In genomic region chr2:165594907-165595675, GRCm38 (mm10) we compare ENCODE assay signal across 8 mouse cellular contexts. TPM values are rescaled to one million over a fixed set of nuclear protein-coding genes. Genes with fewer than 3 reads are reported as not detected.
DNase-seq lines count a peak whose midpoint lies in the region; ATAC-seq and TF ChIP-seq lines count a peak whose summit lies in the region.
"Had no signal": no experiment of that assay in that cellular context is flagged by ENCODE, and none has a peak within 500 bp of the region (broad histone marks: within the 10 kb centered on the region; RNA-seq: fewer than 3 reads in every experiment).

Gene Eya2 (plus strand): TSS chr2:165595032.

- under 1% methylated on average over 82 of the region's 83 CpGs for WGBS in lung, embryonic 14.5 days
- under 1% methylated on average over 68 of the region's 83 CpGs for WGBS in hindbrain, embryonic 13.5 days
- WGBS in midbrain, embryonic 15.5 days, result under 1% methylated on average over 68 of the region's 83 CpGs

- 0 out of 2 replicates have a peak, but pooled peaks cover 5% of the 10 kb centered on the region for H3K4me1 ChIP-seq in lung, embryonic 14.5 days (ENCODE audit: insufficient read depth)
- no peaks in the 10 kb centered on the region for H3K4me1 ChIP-seq in embryonic fibroblast, embryonic 13.5 days (ENCODE audit: control insufficient read depth, insufficient read depth, low read length)
- H3K4me1 ChIP-seq in hindbrain, embryonic 13.5 days (replicated peaks), result peaks cover 37% of the 10 kb centered on the region
- H3K4me1 ChIP-seq in midbrain, embryonic 15.5 days, result peaks cover 23% of the 10 kb centered on the region

- peak; percentile 32 for DNase-seq in lung, embryonic 14.5 days
- no peak for DNase-seq in lung, postnatal 36 days
- DNase-seq in Muller cell, postnatal 12 days (ENCODE audit: inconsistent ontology term), result no peak
- DNase-seq in ovary, adult 18-20 months (ENCODE audit: low spot score), result no peak

- H3K9me3 ChIP-seq in lung, embryonic 14.5 days (ENCODE audit: low read depth, low read length), result peaks cover 7% of the 10 kb centered on the region; the same call in 1 of the 2 replicates
- no peaks in the 10 kb centered on the region for H3K9me3 ChIP-seq in hindbrain, embryonic 13.5 days
- H3K9me3 ChIP-seq in midbrain, embryonic 15.5 days, result no peaks in the 10 kb centered on the region

- peaks cover 57% of the 10 kb centered on the region for H3K27me3 ChIP-seq in lung, embryonic 14.5 days (ENCODE audit: insufficient read depth, low read length)
- peaks cover 23% of the 10 kb centered on the region for H3K27me3 ChIP-seq in hindbrain, embryonic 13.5 days
- peaks cover 31% of the 10 kb centered on the region for H3K27me3 ChIP-seq in midbrain, embryonic 15.5 days (replicated peaks)

- TF ChIP-seq POLR2A in embryonic fibroblast, embryonic 13.5 days (IDR thresholded peaks at IDR 0.05; ENCODE audit: low read depth, low read length), result no peak

- no peaks in the 10 kb centered on the region for H3K36me3 ChIP-seq in lung, embryonic 14.5 days (ENCODE audit: insufficient read depth)
- H3K36me3 ChIP-seq in hindbrain, embryonic 13.5 days, result no peaks in the 10 kb centered on the region
- no peaks in the 10 kb centered on the region for H3K36me3 ChIP-seq in midbrain, embryonic 15.5 days (replicated peaks)

- peak; percentile 62; the same call in 1 of the 2 replicates for ATAC-seq in lung, embryonic 14.5 days (ENCODE audit: insufficient read depth)
- ATAC-seq in hindbrain, embryonic 13.5 days (ENCODE audit: low FRiP score), result peak; percentile 79
- 0 out of 2 replicates have a peak, but pooled peaks have one; percentile 30 for ATAC-seq in midbrain, embryonic 15.5 days (replicated peaks)

- peak within 1 kb of the TSS; percentile 89 for H3K4me2 ChIP-seq in lung, embryonic 14.5 days
- H3K4me2 ChIP-seq in hindbrain, embryonic 13.5 days, result peak within 1 kb of the TSS; percentile 97
- peak within 1 kb of the TSS; percentile 100 for H3K4me2 ChIP-seq in midbrain, embryonic 15.5 days

- H3K27ac ChIP-seq in lung, embryonic 14.5 days (ENCODE audit: low read depth), result no peak within 1 kb of the TSS
- no peak within 1 kb of the TSS for H3K27ac ChIP-seq in embryonic fibroblast, embryonic 13.5 days (ENCODE audit: insufficient read depth, low read length)
- H3K27ac ChIP-seq in hindbrain, embryonic 13.5 days, result peak within 1 kb of the TSS; percentile 73
- H3K27ac ChIP-seq in midbrain, embryonic 15.5 days, result no peak within 1 kb of the TSS

- TF ChIP-seq CTCF in lung, embryonic 14.5 days (IDR thresholded peaks at IDR 0.05; ENCODE audit: low read depth), result no peak
- no peak for TF ChIP-seq CTCF in embryonic fibroblast, embryonic 13.5 days (IDR thresholded peaks at IDR 0.05; ENCODE audit: borderline replicate concordance, insufficient read depth, low read length)

- peak within 1 kb of the TSS; percentile 46 for H3K9ac ChIP-seq in lung, embryonic 14.5 days
- H3K9ac ChIP-seq in hindbrain, embryonic 13.5 days, result peak within 1 kb of the TSS; percentile 83
- H3K9ac ChIP-seq in midbrain, embryonic 15.5 days, result peak within 1 kb of the TSS; percentile 55

- peak within 1 kb of the TSS; percentile 50 for H3K4me3 ChIP-seq in lung, embryonic 14.5 days (ENCODE audit: low read depth, low read length)
- H3K4me3 ChIP-seq in embryonic fibroblast, embryonic 13.5 days (ENCODE audit: insufficient read depth, low read length), result peak within 1 kb of the TSS; percentile 29
- peak within 1 kb of the TSS; percentile 65 for H3K4me3 ChIP-seq in hindbrain, embryonic 13.5 days
- H3K4me3 ChIP-seq in midbrain, embryonic 15.5 days, result peak within 1 kb of the TSS; percentile 62
- H3K4me3 ChIP-seq: myocyte had no signal

RNA-seq across cellular contexts. Expression of gene Eya2, which starts in this region (rescaled TPM):
- 1.6 and 2.1 TPM in 2 replicates for polyA plus RNA-seq in lung, embryonic 14.5 days (2014; fragmentation: Nextera tagmentation; extraction: Ambion mirVana)
- 4.3 and 4.4 TPM in 2 replicates for polyA plus RNA-seq in embryonic fibroblast, embryonic 13.5 days (2011; ENCODE audit: insufficient read length, low read depth, missing spikeins)
- 12.8 and 13.1 TPM in 2 replicates for polyA plus RNA-seq in hindbrain, embryonic 13.5 days (2015; fragmentation: Nextera tagmentation; extraction: Ambion mirVana)
- 4.6 and 9.0 TPM in 2 replicates for polyA plus RNA-seq in midbrain, embryonic 15.5 days (2015; fragmentation: Nextera tagmentation; extraction: Ambion mirVana)
